Mouse (Mus musculus) thymus, adult 2 months (tissue): ENCODE data around the gene Prkg1.

Experiments used
- CTCF ChIP-seq: fragments of 200-500 bp; IDR thresholded peaks from 2 replicates; pipeline ENCODE4 v1.5.1; 2012; ENCODE audit warnings: mild to moderate bottlenecking, control low read depth, low read length, moderate library complexity, borderline replicate concordance; ENCODE audit not compliant: control insufficient read depth, poor library complexity, insufficient read depth; ENCODE audit errors: extremely low read depth
- POLR2A ChIP-seq: fragments of 200-500 bp; IDR thresholded peaks from 2 replicates; pipeline ENCODE4 v1.6.1; 2012; ENCODE audit warnings: mild to moderate bottlenecking, low read length, control low read depth, moderate library complexity; ENCODE audit not compliant: control insufficient read depth, poor library complexity, insufficient read depth; ENCODE audit errors: extremely low read depth

GRCm38 (mm10) chr19:31340898-31341297, 423.9 kb downstream of the Prkg1 start:
- TF ChIP-seq POLR2A (no peak), CTCF (no peak)
